Mouse (Mus musculus) cerebellum, postnatal 25 days (tissue): ENCODE results near the gene Barx2.
A peak's percentile ranks its signal among the peaks of the same experiment; 100 is the strongest.

Experiments
- DNase-seq, 2 experiments: peaks; one replicate each; pipeline ENCODE4 v3.0.0; 2021; ENCODE audit warnings: mixed read lengths in 2 of 2

Gene Barx2

DNA sequence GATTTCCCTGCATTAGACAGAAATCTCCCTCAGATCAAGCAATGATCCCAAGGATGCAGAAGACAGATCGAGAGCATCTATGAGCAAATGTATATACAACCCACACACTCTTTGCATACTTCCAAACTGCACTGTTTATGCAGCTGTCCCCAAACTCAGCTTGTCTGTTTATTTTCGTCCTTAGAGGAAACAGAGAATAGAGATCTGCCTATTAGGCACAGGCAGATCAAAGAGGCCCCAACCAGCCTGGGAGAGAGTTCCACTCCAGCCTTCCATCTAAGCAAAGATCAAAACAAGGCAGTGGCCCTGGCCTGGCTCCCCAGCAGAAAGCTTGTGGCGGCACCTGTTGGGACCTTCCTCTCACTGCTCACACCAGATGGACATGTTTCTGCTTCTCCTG is 27.0 kb downstream of the Barx2 start:
- DNase-seq = no peak

DNA sequence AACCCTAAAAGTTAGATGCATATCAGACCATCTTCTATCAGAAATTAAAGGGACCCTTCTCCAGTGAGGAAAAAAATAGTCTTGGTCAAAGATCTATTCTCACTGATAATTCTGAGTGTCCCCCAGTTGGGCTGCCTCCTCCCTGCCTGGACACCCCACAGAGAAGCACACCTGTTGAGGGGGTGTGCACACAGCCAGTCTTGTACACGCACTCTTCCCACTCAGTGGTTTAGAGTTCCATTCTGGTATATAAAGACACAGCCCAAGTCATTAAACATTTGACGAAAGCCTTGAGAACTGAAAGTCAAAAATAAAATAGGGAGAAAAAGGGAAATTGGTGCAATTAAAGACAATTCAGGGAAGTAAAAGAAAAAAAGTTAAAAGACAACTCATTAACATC is 30.9 kb downstream of the Barx2 start:
- no peak for DNase-seq

DNA sequence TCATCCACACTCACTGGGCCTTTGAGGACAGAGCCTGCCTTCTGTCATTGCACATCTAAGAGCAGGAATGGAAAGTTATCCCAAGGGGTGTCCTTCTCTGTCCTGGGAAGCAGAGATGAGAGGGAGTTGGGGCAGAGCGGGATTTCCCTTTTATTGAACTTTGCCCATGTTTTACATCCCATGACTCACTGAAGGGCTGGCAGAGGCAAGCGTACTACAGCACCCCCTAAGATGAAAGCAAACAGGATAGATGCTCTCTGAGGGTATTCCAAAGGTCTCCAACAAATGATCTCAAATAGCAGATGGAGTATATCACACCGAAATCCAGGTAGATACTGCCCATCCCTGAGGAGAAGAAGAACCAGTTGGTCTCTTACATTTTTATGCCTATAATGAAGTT is 37.7 kb downstream of the Barx2 start:
- DNase-seq = no peak

DNA sequence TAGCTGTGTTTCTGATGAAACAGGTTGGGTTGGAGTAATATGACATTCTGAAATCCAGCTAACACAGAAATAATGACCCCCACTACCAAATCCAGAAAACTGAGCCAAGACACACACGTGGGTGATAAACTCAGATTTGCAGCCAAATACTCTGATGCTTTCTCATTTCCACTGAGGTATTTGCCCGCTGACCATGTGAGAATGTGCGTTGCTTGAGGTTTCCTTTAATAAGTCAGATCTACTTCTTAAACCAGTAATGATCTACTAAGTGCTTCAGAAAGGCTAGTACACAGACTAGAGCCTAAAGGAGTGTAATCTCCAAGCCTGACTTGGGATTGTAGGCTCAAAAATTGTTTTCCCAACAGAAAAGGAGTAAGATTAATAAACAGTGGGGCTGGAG is 39.0 kb downstream of the Barx2 start:
- DNase-seq = no peak

DNA sequence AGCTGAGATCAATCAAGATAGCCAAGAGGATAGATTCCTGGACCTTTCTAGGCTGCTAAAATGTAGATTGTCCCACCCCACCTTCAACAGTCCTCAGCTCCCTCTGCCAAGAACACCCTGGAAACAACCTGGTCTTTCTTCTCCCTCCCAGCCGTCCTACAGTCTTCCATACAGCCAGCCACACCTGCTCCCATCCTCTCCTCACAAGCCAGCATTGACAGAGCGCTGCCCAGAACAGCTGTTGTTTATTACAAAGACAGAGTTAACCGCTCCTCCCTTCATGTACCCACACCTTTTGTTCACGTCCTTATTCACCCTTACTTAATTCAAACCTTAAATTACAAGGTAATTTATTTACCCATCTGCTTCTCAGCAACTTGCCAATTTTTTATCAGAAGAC is 41.9 kb downstream of the Barx2 start:
- no peak for DNase-seq

DNA sequence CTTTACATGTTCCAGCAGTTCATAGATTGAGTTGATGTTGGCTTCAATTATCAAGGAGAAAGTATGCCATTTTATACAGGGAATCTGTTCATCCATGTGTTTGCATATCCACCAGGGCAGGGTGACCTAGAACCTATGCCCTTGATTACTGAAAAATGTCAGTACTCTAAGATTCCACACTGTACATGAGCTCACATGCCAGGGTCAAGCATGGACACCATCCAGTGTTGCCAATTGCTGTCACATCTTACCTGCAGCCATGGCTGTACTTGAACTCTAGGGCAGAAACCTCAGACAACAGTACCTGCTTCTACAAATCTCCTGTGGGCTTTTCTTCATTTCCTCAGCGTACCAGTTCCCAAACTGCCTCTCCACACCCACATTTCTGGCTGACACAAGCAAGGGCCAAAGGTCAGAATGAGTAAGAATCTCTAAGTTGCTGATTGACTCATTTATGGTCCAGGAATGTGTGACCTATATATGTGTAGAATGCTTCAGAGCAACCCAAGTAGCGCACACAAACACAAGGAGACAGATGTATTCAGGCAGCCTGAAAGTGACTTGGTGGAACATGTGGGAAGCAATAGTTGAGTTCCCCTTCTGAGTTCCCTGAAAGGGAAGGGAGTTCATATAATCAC is 44.3 kb downstream of the Barx2 start:
- DNase-seq = no peak

DNA sequence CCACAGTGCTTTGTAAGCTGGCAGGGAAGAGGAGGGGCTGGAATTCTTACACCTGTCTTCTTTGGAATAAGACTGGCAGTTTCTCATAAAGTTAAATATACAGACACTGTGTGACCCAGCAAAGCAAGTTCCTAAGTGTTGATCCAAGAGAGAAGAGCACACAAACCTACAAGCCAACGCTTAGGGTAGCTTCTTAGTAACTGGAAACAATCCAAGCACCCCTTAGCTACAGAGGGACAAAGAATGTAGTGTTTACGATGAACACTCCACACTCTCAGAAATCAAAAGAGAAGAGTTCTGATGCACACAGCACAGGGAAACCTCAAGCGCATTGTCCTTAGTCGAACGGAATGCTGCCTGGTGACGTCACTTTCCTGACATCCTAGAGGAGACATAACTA is 49.4 kb downstream of the Barx2 start:
- no peak for DNase-seq

DNA sequence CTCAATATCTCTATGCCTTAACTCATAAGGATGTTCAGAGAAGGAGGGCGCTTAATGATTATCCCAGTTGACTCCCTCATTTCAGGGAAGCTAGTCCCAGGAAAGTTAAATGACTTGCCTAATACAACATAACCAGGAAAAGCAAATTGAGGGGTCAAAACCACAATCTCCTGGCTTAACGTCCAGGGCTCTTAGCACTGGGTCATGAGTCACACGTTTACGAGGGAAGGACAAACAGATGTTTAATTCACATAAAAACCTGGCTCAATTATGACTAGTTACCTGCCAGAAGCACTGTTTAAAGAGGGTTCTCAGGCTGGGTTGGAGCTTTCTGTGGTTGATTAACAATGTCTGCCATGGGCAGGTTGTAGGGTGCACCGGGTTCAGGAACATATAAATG is 53.8 kb downstream of the Barx2 start:
- DNase-seq = no peak

- peak in 1 of 2 experiments; percentile 6 for DNase-seq
These were observed 54.4 kb downstream of the Barx2 start for GRCm38 (mm10) chr9:31858720-31859340.

DNA sequence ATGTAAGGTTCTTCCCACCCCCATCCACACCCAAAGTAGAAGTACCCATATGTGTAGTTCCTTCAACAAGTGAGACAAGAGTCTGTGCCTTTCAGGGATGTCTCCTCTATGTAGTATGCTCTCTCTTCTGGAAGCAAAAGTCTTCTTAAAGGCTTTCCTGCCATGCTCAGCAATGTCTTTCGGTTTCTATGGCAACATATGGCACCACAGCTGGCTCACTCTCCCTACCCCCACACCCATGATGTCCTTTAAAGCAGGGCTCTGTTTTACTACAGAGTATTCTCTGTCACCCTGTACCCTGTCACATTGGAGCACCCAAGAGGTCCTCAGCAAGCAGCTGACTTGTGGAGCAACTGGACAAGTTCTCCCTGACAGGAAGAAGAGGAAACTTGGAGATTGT is 55.8 kb downstream of the Barx2 start:
- no peak for DNase-seq

GRCm38 (mm10) chr9:31856437-31856836 is 56.8 kb downstream of the Barx2 start:
- DNase-seq = no peak

DNA sequence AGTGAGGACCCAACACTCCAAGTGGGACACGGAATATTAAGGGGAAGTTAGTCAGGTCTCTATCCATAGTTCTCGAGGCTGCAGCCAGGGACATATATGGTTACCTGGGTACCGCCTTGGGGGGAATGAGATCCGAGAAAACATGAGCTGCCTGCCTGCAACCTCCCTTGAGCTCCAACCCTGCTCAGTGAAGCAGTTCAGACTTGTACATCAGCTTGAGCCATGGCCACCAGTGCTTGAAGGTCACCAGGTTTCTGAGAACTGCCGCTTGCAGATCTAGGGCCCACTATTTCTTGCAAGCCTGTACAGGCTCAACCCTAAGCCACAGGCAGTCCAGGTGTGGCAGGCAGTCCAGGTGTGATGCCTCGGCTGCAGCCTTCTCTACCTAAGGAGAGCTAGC is 57.6 kb downstream of the Barx2 start:
- no peak for DNase-seq

DNA sequence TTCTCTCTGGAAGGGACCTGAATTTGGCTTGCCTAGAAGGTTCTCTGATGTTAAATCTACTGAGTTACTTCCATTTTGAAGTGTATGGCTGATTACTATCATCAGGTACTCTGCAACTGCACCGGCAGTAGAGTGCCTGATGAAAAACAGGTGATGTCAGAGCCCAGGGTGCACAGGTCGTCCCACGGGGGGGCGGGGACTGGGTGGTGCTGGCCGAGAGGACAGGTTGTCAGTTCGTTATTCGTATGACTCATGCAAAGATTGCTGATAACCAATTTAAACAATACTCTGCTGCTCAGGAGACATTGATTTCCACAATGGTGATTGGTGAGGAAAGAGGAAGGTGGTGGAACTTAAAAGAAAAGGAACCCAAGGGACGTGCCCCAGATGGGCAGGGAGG is 61.6 kb downstream of the Barx2 start:
- no peak for DNase-seq

- no peak for DNase-seq
These were observed 62.6 kb downstream of the Barx2 start for GRCm38 (mm10) chr9:31850706-31851105.

DNA sequence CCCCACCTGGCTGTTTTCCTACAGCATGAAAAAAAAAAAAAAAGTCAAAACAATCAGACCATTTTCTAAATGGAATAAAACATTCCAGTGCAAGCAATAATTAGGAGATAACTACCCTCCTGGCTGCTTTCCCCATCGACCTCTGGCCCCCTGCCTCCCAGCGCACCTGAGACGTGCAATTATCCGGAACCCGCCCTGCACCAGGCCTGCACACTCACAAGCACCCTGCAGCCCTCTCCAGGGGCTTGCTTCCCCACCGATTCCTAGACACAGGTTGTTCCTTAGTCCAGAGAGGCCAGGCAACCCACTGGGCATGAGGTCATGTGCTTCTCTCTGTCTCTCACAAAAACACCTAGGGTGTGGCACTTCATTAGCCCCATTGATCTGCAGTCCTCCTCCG is 63.9 kb downstream of the Barx2 start:
- DNase-seq = no peak

DNA sequence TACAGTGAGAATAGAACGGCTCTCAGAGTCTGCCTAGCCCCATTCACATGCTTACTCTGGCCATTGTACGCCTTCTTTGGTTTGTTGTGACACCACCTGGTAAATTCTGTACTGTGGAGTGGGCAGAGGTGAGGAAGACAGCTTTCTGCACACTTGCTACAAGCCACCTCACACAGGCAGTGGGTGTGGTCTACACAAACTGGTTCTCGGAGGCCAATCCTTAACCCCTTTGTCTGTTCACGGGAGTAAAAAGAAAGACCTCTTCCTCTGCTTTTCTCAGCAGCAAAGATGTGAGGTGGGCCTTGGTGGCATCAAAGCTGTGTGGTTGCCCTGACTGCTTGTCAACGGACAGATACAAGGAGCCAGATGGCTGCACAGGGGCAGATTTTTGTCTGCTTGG is 68.6 kb downstream of the Barx2 start:
- no peak for DNase-seq

GRCm38 (mm10) chr9:31841108-31841815 is 72.0 kb downstream of the Barx2 start:
- no peak for DNase-seq

DNA sequence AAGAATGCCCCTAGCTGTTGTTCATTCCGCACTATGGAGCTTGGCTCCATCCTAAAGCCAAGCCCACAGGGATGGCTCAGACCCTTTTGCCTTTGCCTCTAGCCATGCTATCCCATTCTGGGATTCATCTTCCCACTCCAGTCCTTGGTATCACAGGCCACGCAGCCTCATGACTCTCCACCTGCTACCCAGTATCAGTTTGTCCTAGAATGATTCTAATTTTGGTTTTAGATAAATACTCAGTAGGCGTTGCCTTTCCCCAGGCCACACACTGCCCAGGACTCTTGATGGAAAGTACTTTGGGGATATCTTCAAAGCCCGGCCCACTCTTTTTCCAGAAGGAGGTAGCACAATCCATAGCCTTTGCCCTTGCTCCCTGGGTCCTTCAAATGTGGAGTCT is 72.7 kb downstream of the Barx2 start:
- no peak for DNase-seq

DNA sequence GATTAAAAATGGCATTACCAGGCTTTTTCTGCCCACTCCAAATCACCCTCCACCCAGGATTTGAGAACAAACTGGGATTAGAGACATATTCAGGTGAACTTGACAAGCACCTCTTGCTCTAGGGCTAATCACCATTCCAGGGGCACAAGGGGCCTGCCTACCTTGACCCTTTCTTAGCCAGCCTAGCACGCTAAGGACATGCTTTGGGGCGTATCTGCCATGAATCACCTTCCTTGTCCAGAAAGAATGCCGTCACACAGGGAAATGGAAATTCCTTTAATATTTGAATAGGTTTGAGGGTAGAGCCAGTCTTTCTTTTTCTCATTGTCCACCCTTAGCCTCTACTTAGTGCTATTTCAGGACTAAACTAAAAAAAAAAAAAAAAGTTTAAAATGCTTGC is 73.2 kb downstream of the Barx2 start:
- DNase-seq = no peak

GRCm38 (mm10) chr9:31839106-31840027 is 73.9 kb downstream of the Barx2 start:
- no peak for DNase-seq

DNA sequence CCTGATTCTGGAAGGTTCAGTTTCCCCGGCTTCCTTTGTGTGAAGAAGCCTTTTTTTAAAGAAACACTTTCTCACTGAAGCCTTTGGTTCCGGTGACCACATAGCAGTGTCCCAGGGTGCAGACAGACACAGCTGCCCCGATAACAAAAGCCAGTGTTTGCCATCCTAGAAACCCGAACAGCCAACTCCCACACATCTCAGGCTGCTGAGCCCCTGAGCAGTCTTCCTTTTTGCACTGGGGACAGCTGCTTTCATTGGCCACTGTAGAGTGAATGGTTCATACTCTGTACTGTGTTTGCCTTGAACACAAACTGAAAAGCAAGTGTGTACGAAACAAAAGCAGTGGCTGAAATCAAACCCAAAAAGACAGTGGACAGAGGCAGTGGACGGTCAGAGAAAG is 75.2 kb downstream of the Barx2 start:
- DNase-seq = no peak

GRCm38 (mm10) chr9:31808753-31809152 is 104.5 kb downstream of the Barx2 start:
- peak in 1 of 2 experiments; percentile 1 for DNase-seq

GRCm38 (mm10) chr9:31802641-31803040 is 110.6 kb downstream of the Barx2 start:
- no peak for DNase-seq
